Mouse (Mus musculus) gastrocnemius, adult 2 months (tissue): Measurements from ENCODE around the gene Padi4. TPM values are rescaled to one million over a fixed set of nuclear protein-coding genes. Genes with fewer than 3 reads are reported as not detected.

Experiments used
- DNase-seq: peaks from one replicate; pipeline ENCODE4 v3.0.0; 2022
- H3K27ac ChIP-seq: fragments of 200-600 bp; 2 replicates; pipeline ENCODE4 v1.8.1; 2022; ENCODE audit warnings: mild to moderate bottlenecking
- H3K4me3 ChIP-seq: fragments of 200-600 bp; 2 replicates; pipeline ENCODE4 v1.8.1; 2022; ENCODE audit warnings: mild to moderate bottlenecking, moderate library complexity
- CTCF ChIP-seq: fragments of 200-600 bp; IDR thresholded peaks from 2 replicates; pipeline ENCODE4 v1.8.1; 2022; ENCODE audit warnings: antibody characterized with exemption, mild to moderate bottlenecking, moderate library complexity
- intact Hi-C: fragments of 180-260 bp; cut with DNase I; formaldehyde crosslinking; loops from one replicate; pipeline ENCODE4 v1.15.1; 2025
- total RNA-seq, 2 experiments: library from RNA; stranded (reverse); gene quantifications; 2 replicates each; pipeline ENCODE4 v1.2.3; 2021

The Padi4 gene
- total RNA-seq, 2 experiments from 2014 or later = not detected

DNA sequence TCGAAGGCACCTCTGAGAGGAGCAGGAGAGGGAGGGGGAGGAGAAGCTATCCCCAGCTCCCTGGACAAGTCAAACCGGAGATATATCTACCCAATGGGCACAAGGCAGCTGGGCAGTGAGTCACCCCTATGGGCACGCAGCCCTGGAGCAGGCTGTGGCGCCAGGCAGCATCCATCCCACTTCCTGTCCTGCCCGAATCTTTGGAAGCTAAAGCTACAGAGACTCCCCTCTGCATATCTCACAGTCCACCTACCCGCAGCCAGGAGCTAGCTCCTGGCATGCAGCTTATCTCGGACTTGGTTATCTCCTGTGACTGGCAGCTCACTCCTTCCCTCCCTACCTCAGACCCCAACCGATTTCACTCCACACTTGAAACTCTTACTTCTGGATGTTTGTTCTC, 35.1 kb upstream of the Padi4 start:
- TF ChIP-seq CTCF = no peak
- H3K27ac ChIP-seq = no peak overlapping the region
- intact Hi-C loops = no loop called here
- DNase-seq = no peak
- no peak overlapping the region for H3K4me3 ChIP-seq

DNA sequence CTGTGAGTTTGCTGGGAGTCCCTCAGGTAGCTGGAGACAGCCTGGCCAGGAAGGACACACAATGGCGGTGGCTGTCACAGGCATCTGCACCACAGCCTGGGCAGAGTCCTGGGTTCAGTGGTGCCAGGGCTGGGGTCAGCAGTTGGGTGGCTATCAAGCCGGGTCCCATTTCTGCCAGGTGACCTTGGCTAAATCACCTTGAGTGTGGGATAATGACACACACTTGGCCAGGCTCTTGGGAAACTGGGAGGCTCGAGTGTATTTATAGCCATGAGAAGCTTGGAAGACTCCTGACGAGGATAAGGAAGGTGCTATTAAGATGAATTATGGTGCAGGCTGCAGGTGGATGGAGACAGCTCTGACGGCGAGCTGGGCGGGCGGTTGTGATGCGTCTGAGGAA, 30.6 kb upstream of the Padi4 start:
- TF ChIP-seq CTCF = no peak
- DNase-seq = peak; percentile 84
- no peak overlapping the region for H3K4me3 ChIP-seq
- intact Hi-C loops = no loop called here
- H3K27ac ChIP-seq = peak overlapping the region; percentile 83

GRCm38 (mm10) chr4:140801364-140801763, 27.3 kb upstream of the Padi4 start:
- H3K4me3 ChIP-seq = no peak overlapping the region
- intact Hi-C loops = no loop called here
- H3K27ac ChIP-seq = no peak overlapping the region
- no peak for TF ChIP-seq CTCF
- no peak for DNase-seq

DNA sequence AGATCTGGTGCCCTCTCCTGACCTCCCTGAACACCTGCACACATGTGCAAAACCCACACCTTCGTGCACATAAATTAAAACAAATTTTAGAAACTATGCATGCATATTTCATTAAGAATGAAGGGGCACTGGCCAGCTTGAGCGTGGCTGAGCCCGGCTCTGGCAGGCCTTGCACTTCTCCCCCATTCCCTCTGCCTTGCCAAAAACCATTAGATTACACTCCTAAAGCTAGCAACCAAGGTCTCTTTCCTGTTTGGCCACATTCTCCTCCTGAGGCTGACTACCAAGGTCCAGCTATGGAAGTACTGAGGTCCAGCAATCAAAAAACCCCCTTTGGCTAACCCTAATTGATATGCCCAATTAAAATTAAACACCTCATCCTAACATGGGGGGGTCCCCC, 22.8 kb upstream of the Padi4 start:
- H3K27ac ChIP-seq = no peak overlapping the region
- no peak overlapping the region for H3K4me3 ChIP-seq
- DNase-seq = no peak
- intact Hi-C loops = no loop called here
- TF ChIP-seq CTCF = no peak

DNA sequence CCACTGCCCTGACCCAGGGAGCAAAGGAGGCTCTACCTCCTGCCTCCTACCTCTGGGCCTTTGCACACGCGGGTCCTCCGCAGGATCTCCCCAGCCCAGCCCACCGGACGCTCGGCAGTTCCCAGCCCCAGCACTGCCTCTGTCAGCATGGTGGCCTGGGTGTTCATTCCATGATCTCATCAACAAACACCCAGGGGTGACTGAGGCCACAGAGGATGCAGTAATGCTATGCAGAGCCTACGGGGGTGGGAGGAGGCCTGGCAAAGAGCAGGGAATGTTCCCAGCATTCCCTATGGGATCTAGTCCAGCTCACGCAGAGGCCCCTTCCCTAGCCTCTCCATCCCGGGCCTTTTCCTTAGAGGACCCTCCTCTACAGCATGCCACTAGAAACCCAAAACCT, 20.6 kb upstream of the Padi4 start:
- no peak overlapping the region for H3K27ac ChIP-seq
- no peak for TF ChIP-seq CTCF
- H3K4me3 ChIP-seq = no peak overlapping the region
- DNase-seq = no peak
- intact Hi-C loops = no loop called here

DNA sequence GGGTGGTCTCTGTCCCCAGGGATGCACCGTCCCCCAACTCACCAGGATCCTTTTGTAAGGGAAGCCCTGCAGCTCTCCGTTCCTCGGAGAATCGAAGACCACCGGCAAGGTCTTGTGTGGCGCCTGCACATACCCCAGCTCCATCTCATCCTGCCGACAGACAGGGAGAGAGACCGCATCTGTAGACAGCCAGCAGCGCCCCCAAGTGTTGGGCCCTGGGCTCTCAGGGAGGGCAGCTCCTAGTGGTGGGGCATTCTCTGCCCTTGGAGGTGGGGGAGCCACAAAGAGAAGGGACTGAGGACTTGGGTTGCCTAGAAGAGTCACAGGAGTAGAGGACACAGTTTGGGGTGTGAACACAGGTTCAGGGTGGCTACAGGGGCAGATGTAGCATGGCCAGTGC, 19.8 kb upstream of the Padi4 start:
- intact Hi-C loops = no loop called here
- Histone ChIP-seq H3K27ac (no peak overlapping the region), H3K4me3 (no peak overlapping the region)
- TF ChIP-seq CTCF = peak; percentile 26; the same call in 1 of the 2 replicates
- no peak for DNase-seq

GRCm38 (mm10) chr4:140792584-140792983, 18.5 kb upstream of the Padi4 start:
- DNase-seq = no peak
- intact Hi-C loops = no loop called here
- Histone ChIP-seq H3K4me3 (no peak overlapping the region), H3K27ac (no peak overlapping the region)
- TF ChIP-seq CTCF = no peak

- no peak overlapping the region for H3K4me3 ChIP-seq
- no peak overlapping the region for H3K27ac ChIP-seq
- DNase-seq = no peak
- intact Hi-C loops = no loop called here
- no peak for TF ChIP-seq CTCF
Observed at GRCm38 (mm10) chr4:140791071-140791470, 17.0 kb upstream of the Padi4 start.

DNA sequence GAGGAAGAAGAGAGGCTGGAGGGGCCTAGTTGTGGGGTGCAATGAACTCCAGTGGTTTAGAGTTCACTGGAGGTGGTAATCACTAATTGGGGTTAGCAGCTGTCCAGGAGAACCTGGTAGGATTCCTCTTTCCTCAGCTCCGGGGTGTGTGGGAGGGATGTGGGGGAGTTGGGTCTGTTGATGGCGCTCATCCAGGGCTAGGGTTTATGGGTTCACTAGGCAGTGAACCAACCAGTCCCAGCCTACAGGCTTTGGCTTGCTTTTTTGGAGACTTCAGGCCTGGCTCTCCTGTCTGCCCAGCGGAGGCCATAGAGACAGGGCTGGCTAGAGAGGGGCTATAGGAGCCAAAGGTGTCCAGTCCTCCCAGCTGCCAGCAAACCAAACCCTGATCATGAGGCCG, 15.9 kb upstream of the Padi4 start:
- intact Hi-C loops = loop anchor here (1.0 to 10.0 kb wide), 3 partner anchors 112 to 245 kb away; no protein-coding TSS in a partner anchor
- no peak for DNase-seq

DNA sequence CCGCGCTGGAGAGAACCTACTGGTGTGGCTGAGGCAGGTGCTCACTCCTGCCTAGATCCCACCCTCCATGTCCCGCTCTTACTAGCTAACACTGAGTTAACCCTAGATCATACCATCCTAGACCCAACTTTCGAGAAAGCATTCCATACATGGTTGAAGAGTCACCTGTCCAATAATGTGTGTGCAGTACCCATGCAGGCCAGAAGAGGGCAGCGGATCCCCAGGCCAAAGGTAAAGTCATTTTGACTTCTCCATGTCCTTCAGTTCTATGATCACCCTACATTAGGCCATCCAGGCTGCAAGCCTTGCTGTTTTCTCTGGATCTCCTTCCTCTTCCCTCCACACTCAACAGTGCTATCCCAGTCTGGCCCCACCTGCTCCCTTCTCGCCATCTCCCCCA, 14.9 kb upstream of the Padi4 start:
- H3K27ac ChIP-seq = no peak overlapping the region
- peak; percentile 76 for DNase-seq
- peak; percentile 95 for TF ChIP-seq CTCF
- intact Hi-C loops = loop anchor here (1.0 to 10.0 kb wide), 3 partner anchors 113 to 246 kb away; no protein-coding TSS in a partner anchor
- H3K4me3 ChIP-seq = no peak overlapping the region

More for the DNA sequence above, 15.9 kb upstream of the Padi4 start:
- Histone ChIP-seq H3K27ac (no peak overlapping the region), H3K4me3 (no peak overlapping the region)
- no peak for TF ChIP-seq CTCF

- no peak for DNase-seq
- Histone ChIP-seq H3K27ac (peak overlapping the region; percentile 12; the same call in 1 of the 2 replicates), H3K4me3 (no peak overlapping the region)
- intact Hi-C loops = loop anchor here (5.0 to 10.0 kb wide), 2 partner anchors 169 to 247 kb away; no protein-coding TSS in a partner anchor
- no peak for TF ChIP-seq CTCF
Observed at GRCm38 (mm10) chr4:140788264-140788663, 14.2 kb upstream of the Padi4 start.

DNA sequence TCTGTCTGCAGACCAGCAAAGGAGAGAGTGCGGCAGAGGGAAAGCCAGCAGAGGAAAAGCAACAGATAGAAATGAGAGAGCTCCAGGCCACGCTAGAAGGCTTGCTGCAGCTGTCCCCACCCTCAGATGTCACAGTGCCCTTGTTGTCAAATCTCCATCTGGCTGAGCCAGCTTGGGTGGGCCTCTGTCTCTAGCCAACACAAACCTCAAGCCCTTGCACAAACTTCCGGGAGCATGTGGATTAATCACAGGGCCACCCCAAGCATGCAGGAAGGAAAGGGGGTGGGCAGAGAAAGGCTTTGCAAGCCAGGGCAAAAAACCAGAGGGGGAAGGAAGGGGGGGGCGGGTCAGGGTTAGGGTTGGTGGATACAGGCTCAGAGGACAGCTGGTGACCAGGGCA, 13.4 kb upstream of the Padi4 start:
- DNase-seq = peak; percentile 38
- no peak for TF ChIP-seq CTCF
- intact Hi-C loops = loop anchor here (5.0 to 10.0 kb wide), 2 partner anchors 170 to 247 kb away; no protein-coding TSS in a partner anchor
- Histone ChIP-seq H3K27ac (peak overlapping the region; percentile 61), H3K4me3 (no peak overlapping the region)

DNA sequence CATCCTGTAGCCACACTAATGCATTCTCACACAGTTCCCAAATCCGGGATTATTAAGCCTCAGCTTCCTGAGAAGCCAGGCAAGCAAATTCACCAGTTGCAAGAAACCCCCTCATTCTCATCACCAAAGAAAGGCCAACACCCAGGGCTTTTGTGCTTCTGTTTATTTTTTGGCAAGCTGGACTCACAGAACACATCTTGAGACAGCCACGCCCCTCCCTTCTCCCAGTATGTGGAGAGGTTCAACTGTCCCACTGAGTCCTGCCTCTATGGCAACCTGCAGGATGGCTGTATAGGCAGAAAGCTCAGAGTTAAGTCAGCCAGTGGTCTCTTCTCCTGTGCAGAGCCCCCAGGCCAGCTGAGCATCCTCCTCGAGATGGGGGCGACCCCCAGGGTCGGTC, 11.2 kb upstream of the Padi4 start:
- TF ChIP-seq CTCF = no peak
- no peak overlapping the region for H3K4me3 ChIP-seq
- no peak for DNase-seq
- no peak overlapping the region for H3K27ac ChIP-seq
- intact Hi-C loops = loop anchor here (5.0 to 10.0 kb wide), 2 partner anchors 172 to 250 kb away; no protein-coding TSS in a partner anchor

GRCm38 (mm10) chr4:140784292-140784945, 10.4 kb upstream of the Padi4 start:
- no peak for TF ChIP-seq CTCF
- no peak overlapping the region for H3K4me3 ChIP-seq
- intact Hi-C loops = loop anchor here (10.0 kb wide), 1 partner anchor 250 kb away; no protein-coding TSS in a partner anchor

More at GRCm38 (mm10) chr4:140784292-140784945, 10.4 kb upstream of the Padi4 start:
- no peak for DNase-seq
- no peak overlapping the region for H3K27ac ChIP-seq
